Mouse (Mus musculus): ENCODE measurements around the gene Rnpep. TPM values are rescaled to one million over a fixed set of nuclear protein-coding genes. Genes with fewer than 3 reads are reported as not detected.

Rnpep gene
- polyA plus RNA-seq (2015; fragmentation: Nextera tagmentation; extraction: Ambion mirVana) = 104 and 106 TPM in 2 replicates

DNA sequence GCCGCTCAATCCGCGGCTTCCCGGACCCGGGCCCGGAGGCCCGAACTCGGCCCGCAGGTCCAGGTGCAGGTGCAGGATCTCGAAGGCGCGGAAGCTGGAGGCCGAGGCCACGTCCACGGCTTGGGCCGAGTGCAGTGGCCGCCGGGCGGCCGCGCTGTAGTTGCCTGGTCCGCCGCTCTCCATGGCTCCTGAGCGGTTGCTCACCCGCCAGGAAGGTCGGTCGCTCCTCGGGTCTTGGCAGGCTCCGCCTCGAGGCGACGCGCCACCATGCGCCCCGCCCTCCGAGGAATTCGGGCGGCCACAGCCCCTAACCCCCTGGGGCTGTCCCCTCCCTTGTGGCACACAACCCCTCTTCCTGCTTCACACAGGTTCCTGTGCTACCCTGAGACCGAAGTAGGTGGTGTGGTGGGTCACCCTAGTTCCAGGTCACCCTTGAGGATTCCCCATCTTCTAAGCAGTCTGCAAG is at the start of gene Rnpep:
Rnpep (minus strand) TSS at position 259 of the 466 bp plus-strand sequence.
- ATAC-seq (ENCODE audit: low read depth) = peak; percentile 93
- H3K4me1 ChIP-seq (replicated peaks) = peaks cover 31% of the 10 kb centered on the region
- peak within 1 kb of the TSS; percentile 95 for H3K9ac ChIP-seq
- peak within 1 kb of the TSS; percentile 80 for H3K4me3 ChIP-seq
- no peaks in the 10 kb centered on the region for H3K27me3 ChIP-seq
- H3K36me3 ChIP-seq = peaks cover under 1% of the 10 kb centered on the region; the same call in 1 of the 2 replicates
- peak within 1 kb of the TSS; percentile 66 for H3K4me2 ChIP-seq
- WGBS = under 1% methylated on average over 33 of the region's 39 CpGs
- H3K27ac ChIP-seq (replicated peaks) = peak within 1 kb of the TSS; percentile 90
- no peaks in the 10 kb centered on the region for H3K9me3 ChIP-seq

DNA sequence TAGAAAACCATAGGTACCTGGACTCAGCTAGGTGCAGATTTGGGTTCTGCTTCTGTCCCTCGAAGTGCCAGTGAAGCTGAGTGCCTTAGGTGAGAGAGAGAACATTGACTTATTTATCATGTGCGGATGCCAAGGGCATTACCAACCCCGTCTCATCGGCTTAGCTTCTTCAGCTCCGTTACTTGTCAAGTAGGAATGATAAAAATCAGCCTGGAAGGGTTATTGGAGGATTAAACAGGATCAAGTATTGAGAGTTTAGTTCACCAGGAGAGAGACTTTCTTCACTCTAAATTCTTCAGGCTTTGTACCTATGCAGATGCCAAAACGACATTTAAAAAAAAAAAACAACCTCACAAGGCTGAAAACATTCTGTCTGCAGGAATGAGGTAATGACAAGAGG is 46.7 kb upstream of the Rnpep start:
- Histone ChIP-seq H3K4me2 (no peak overlapping the region), H3K27me3 (no peaks in the 10 kb centered on the region), H3K27ac (replicated peaks) (no peak overlapping the region), H3K36me3 (no peaks in the 10 kb centered on the region), H3K9ac (no peak overlapping the region), H3K4me1 (replicated peaks) (no peaks in the 10 kb centered on the region), H3K4me3 (no peak overlapping the region), H3K9me3 (no peaks in the 10 kb centered on the region)
- WGBS = 80% methylated on average over 6 of the region's 6 CpGs
- ATAC-seq (ENCODE audit: low read depth) = no peak

DNA sequence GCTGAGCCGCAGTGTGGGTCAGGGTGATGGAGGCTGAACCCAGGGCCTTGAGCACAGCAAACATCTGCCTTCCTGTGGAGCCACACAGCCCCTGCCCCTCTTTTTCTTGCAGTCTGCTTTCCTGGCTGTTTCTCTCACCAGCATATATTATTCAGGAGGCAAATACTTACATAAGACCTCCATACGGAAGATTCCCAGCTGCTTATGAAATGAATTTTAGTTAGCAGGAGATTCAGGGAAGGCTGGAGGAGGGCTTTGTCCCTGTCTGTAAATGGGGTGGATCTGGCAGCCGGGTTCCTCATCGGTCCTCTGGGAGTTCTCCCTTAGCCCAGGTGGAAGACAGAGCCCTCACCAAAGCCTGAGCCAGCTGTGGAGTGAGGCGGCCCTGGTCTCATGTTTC is 44.5 kb upstream of the Rnpep start:
- Histone ChIP-seq H3K4me3 (no peak overlapping the region), H3K36me3 (no peaks in the 10 kb centered on the region), H3K27me3 (no peaks in the 10 kb centered on the region), H3K4me1 (replicated peaks) (no peaks in the 10 kb centered on the region), H3K9ac (no peak overlapping the region), H3K4me2 (no peak overlapping the region), H3K27ac (replicated peaks) (no peak overlapping the region), H3K9me3 (no peaks in the 10 kb centered on the region)
- 74% methylated on average over 5 of the region's 5 CpGs for WGBS
- no peak for ATAC-seq (ENCODE audit: low read depth)

DNA sequence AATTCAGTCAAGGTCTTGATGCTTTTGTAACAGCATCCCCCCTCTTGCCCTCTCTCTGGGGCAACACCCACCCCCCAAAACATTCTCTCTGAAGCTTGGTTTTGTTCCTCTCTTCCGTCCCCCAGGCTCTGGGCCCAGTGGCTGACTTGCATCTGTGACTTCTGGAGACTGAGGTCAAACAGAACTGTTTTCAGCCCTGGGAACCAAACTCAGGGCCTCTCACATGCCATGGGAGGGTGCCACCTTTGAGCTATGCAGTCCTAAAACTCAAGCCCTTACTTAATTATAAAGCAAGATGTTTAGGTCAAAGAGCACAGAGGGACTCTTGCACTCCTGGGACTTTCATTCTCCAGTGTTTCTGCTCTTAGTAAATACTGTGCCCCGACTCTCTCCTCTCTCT is 42.0 kb upstream of the Rnpep start:
- Histone ChIP-seq H3K36me3 (no peaks in the 10 kb centered on the region), H3K4me3 (no peak overlapping the region), H3K9me3 (no peaks in the 10 kb centered on the region), H3K27me3 (peaks cover 10% of the 10 kb centered on the region), H3K4me2 (no peak overlapping the region), H3K4me1 (replicated peaks) (no peaks in the 10 kb centered on the region), H3K9ac (no peak overlapping the region), H3K27ac (replicated peaks) (no peak overlapping the region)
- ATAC-seq (ENCODE audit: low read depth) = no peak
- 84% methylated on average over 2 of the region's 2 CpGs for WGBS

DNA sequence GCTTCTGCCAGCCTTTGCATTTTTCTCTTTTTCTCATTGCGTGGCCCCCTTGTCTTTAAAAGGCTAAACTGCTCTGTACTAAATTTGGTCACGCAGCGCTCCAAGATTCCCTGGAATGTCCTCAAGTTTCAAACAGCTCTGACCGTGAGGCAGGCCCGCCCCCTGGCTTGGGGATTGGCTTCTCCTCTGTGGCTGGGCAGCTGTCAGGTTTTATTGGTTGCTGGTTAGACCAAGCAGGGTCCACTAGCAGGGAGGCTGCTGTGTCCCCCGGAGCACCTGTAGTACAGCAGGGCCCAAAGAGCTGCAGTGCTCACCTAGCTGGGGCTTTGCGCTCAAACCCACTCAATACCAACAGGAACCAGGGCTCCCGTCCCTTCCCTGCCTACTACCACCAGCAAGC is 40.7 kb upstream of the Rnpep start, which contains the start of gene Lmod1:
Lmod1 (plus strand) TSS at position 237 of the 400 bp plus-strand sequence.
- Histone ChIP-seq H3K4me3 (no peak within 1 kb of the TSS), H3K9me3 (no peaks in the 10 kb centered on the region), H3K4me1 (replicated peaks) (no peaks in the 10 kb centered on the region), H3K9ac (no peak within 1 kb of the TSS), H3K27ac (replicated peaks) (no peak within 1 kb of the TSS), H3K36me3 (no peaks in the 10 kb centered on the region), H3K4me2 (peak within 1 kb of the TSS; percentile 4), H3K27me3 (peaks cover 13% of the 10 kb centered on the region)
- WGBS = 16% methylated on average over 8 of the region's 8 CpGs
- ATAC-seq (ENCODE audit: low read depth) = no peak

DNA sequence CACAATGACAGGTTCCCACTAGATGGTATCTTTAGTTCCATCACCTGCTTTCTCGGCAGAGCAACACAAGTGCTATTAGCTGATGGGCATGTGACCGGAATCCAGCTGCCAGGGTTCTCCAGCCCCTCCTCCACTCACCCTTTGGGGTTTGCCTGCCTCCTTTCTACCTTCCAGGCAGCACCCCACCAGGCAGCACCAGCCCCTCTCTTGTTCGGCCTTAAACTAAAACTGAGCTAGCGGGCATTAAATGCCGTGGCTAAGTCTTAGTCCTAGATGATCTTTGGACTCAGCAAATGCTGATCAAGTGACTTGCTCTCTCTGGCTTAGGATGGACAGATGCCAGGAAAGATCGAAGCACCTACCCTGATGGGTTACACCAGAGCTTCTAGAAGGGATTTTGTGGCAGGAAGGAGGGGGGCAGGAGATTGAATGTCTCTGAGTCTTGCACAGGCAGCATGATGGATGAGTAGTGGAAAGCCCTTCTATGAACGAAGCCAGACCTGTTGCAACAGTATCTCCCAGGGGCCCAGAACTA is 39.5 kb upstream of the Rnpep start:
- no peak for ATAC-seq (ENCODE audit: low read depth)
- Histone ChIP-seq H3K4me3 (no peak overlapping the region), H3K9me3 (no peaks in the 10 kb centered on the region), H3K9ac (no peak overlapping the region), H3K27ac (replicated peaks) (no peak overlapping the region), H3K36me3 (no peaks in the 10 kb centered on the region), H3K4me1 (replicated peaks) (no peaks in the 10 kb centered on the region), H3K27me3 (peaks cover 14% of the 10 kb centered on the region), H3K4me2 (no peak overlapping the region)
- 81% methylated on average over 7 of the region's 7 CpGs for WGBS

DNA sequence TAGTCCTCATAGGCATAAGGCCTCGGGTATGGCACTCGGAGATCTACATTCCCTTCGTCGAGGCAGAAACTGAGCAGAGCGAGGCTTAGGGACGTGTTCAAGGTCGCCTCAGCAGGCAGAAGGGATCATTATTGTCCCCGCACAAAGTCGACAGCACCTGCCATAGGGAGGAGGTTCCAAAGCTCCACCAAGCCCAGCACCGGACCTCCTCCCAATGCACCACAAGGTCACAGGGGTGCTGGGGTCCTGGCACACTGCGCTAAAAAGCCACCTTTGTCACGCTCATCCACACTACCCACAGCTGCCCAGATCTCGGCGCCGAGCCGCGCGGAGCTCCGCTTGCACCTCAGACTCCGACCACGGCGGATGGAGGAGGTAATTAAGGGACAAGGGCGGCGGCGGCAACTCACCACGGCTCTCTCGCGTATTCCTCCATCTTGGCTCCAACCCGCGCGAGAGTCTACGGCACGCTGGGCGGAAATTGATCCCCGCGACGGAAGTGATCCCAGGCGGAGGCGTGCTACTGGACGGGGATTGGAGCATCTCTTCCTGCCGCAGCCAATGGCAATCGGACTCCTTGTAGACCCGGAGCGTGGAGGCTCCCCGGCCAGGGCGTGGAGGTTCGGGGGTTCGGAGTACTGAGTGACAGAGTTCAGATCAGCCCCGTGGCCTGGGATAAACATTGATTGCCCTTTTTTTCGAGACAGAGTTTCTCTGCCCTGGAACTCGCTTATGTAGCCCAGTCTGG is 29.6 kb upstream of the Rnpep start, which contains the start of gene Timm17a:
Timm17a (minus strand) TSS at position 495 of the 748 bp plus-strand sequence.
- ATAC-seq (ENCODE audit: low read depth) = peak; percentile 99
- Histone ChIP-seq H3K9ac (peak within 1 kb of the TSS; percentile 97), H3K36me3 (peaks cover 15% of the 10 kb centered on the region), H3K4me1 (replicated peaks) (peaks cover 24% of the 10 kb centered on the region), H3K27ac (replicated peaks) (peak within 1 kb of the TSS; percentile 91), H3K4me2 (peak within 1 kb of the TSS; percentile 84), H3K9me3 (no peaks in the 10 kb centered on the region), H3K4me3 (peak within 1 kb of the TSS; percentile 94), H3K27me3 (peaks cover 16% of the 10 kb centered on the region; the same call in 1 of the 2 replicates)
- WGBS = under 1% methylated on average over 51 of the region's 51 CpGs

DNA sequence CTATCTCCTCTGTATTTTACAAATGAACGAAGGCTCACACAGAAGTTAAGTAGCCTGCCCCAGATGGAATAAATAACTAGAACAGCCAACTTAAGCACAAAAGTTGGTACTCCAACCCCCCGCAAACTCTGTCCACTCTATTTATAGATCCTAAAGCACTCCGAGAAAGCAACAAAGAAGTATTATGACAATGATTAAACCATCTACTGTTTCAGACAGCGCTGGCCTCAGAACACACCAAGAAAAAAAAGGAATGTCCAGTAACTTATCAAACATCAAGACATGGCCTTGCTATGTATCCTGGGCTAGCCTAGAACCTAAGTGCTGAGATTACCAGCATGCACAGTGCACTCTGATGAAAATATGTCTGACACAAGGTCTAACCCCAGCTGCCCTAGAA is 28.3 kb upstream of the Rnpep start:
- ATAC-seq (ENCODE audit: low read depth) = no peak
- H3K9ac ChIP-seq = 0 out of 2 replicates have a peak overlapping the region, but pooled peaks have one; percentile 97

DNA sequence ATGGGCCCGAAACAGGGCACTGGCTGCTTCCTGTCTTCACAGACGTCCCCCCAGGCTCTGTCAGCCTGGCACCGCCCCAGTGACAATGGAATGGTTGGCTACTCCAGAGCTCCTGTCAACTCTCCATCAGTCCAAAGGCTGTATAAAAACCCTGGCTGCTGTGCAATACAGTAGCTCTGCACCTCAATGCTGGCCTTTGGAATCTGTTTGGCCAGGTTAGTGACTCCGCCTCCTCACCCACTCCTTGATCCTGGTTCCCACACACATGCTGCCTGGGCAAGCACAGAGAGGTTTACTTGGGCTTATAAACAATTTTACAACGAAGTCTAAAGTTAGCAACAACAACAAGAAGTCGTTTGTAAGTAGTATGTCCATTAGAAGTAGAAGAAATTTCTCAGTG is 27.5 kb upstream of the Rnpep start:
- Histone ChIP-seq H3K4me3 (no peak overlapping the region), H3K4me2 (no peak overlapping the region), H3K27me3 (peaks cover 1% of the 10 kb centered on the region; the same call in 1 of the 2 replicates), H3K9me3 (no peaks in the 10 kb centered on the region), H3K4me1 (replicated peaks) (peaks cover 24% of the 10 kb centered on the region), H3K9ac (no peak overlapping the region), H3K36me3 (peaks cover 35% of the 10 kb centered on the region), H3K27ac (replicated peaks) (no peak overlapping the region)
- no peak for ATAC-seq (ENCODE audit: low read depth)
- WGBS = 77% methylated on average over 6 of the region's 6 CpGs

More for the DNA sequence above, 28.3 kb upstream of the Rnpep start:
- Histone ChIP-seq H3K4me3 (peak overlapping the region; percentile 94), H3K9me3 (no peaks in the 10 kb centered on the region), H3K4me1 (replicated peaks) (peaks cover 24% of the 10 kb centered on the region), H3K27ac (replicated peaks) (no peak overlapping the region), H3K4me2 (peak overlapping the region; percentile 84), H3K27me3 (peaks cover 4% of the 10 kb centered on the region; the same call in 1 of the 2 replicates), H3K36me3 (peaks cover 28% of the 10 kb centered on the region)
- WGBS = 85% methylated on average over 4 of the region's 4 CpGs

DNA sequence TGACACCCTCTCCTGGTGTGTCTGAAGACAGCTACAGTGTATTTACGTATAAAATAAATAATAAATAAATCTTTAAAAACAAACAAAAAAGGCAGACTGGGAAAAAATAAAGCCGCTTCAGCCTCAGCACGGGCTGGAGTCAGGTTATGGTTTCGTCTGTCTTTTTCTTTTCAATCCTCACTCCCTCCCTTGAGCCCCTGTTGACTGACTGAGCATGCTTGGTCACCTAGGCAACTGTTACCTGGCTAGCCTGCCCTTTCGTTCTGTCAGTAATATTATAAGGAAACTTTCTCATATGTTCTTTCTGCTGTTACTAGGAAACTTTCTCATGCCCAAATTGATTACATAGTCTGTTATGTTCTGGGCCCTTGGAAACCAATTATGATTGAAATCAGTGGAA is 7.0 kb upstream of the Rnpep start:
- H3K4me2 ChIP-seq = no peak overlapping the region
- H3K9me3 ChIP-seq = no peaks in the 10 kb centered on the region
- H3K4me1 ChIP-seq (replicated peaks) = no peaks in the 10 kb centered on the region
- no peaks in the 10 kb centered on the region for H3K27me3 ChIP-seq
- H3K9ac ChIP-seq = no peak overlapping the region
- peaks cover 30% of the 10 kb centered on the region for H3K36me3 ChIP-seq
- no peak for ATAC-seq (ENCODE audit: low read depth)
- no peak overlapping the region for H3K27ac ChIP-seq (replicated peaks)
- no peak overlapping the region for H3K4me3 ChIP-seq
- 84% methylated on average over 5 of the region's 5 CpGs for WGBS

DNA sequence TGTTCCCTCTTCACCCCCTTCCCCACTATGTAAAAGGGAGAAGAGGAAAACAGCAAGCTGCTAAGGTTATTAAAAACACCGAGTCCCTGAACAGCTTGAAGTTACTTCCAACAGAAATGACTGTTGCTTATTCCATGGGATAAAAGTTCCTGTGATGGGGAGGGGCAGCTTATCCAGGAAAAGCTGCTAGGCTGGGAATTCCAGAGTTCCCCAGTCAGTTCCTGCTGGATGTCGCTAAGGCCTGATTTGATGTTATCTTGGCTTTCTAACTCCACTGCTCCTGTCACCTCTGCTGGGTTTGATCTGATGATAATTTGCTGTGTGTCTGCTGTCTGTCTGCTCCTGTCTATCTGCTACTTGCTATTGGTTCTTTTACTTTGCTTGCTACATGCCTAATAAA is 2.4 kb upstream of the Rnpep start:
- no peak for ATAC-seq (ENCODE audit: low read depth)
- H3K27ac ChIP-seq (replicated peaks) = no peak overlapping the region
- no peak overlapping the region for H3K4me2 ChIP-seq
- H3K9ac ChIP-seq = no peak overlapping the region
- H3K4me1 ChIP-seq (replicated peaks) = peaks cover 21% of the 10 kb centered on the region
- no peaks in the 10 kb centered on the region for H3K9me3 ChIP-seq
- H3K36me3 ChIP-seq = no peaks in the 10 kb centered on the region
- no peaks in the 10 kb centered on the region for H3K27me3 ChIP-seq
- 82% methylated on average over 2 of the region's 2 CpGs for WGBS
- no peak overlapping the region for H3K4me3 ChIP-seq

DNA sequence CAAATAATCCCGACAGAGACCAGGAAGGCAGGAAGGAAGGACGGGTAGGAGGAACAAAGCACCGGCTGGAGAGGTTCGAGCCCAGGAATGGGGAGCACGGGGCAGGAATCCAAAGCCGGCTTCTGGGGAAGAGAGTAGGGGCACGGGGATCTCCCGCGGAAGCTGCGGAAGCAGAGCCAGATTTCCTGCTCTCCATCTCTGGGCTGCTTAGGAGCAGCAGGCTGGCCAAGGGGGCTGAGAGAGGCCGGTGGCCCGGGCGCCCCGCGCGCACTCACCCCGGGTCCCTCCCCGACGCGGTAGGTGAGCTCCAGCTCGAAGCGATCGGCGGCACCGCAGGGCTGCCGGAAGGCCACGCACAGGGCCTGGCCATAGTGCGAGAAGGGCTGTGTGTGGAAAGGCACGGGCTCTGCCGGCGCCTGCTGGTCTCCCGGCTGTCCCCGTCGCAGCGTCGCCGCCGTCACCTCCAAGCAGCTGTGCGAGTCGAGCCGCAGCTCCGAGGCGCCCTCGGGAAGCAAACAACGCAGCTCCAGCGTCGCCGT is 528 bp downstream of the Rnpep start:
- H3K4me1 ChIP-seq (replicated peaks) = peaks cover 31% of the 10 kb centered on the region

More for the DNA sequence above, 528 bp downstream of the Rnpep start:
- no peaks in the 10 kb centered on the region for H3K27me3 ChIP-seq
- peak overlapping the region; percentile 80 for H3K4me3 ChIP-seq
- no peaks in the 10 kb centered on the region for H3K9me3 ChIP-seq
- H3K4me2 ChIP-seq = peak overlapping the region; percentile 66
- peak overlapping the region; percentile 95 for H3K9ac ChIP-seq
- peak; percentile 87 for ATAC-seq (ENCODE audit: low read depth)
- H3K27ac ChIP-seq (replicated peaks) = peak overlapping the region; percentile 90
- under 1% methylated on average over 48 of the region's 48 CpGs for WGBS
- peaks cover 6% of the 10 kb centered on the region for H3K36me3 ChIP-seq

Measured in neural tube, embryonic 13.5 days (tissue).